Mouse (Mus musculus) megakaryocyte, embryonic 14.5 days (primary cell): Measurements from ENCODE around the gene Hes3.

Experiments used
- FLI1 ChIP-seq: IDR thresholded peaks from 2 replicates; pipeline ENCODE4 v1.6.1; 2012; ENCODE audit warnings: low read length, inconsistent platforms, mixed read lengths
- GATA1 ChIP-seq: IDR thresholded peaks from 3 replicates; pipeline ENCODE4 v1.6.1; 2012; ENCODE audit warnings: mixed read lengths, low read length, inconsistent platforms, borderline replicate concordance

GRCm38 (mm10) chr4:152326543-152326942 lies 35.1 kb upstream of the Hes3 start:
- TF ChIP-seq FLI1: no peak
- TF ChIP-seq GATA1: no peak
